Mouse (Mus musculus) spleen, adult 2 months (tissue): ENCODE measurements around the gene Gm10382.

Experiments
- CTCF ChIP-seq: fragments of 200-500 bp; IDR thresholded peaks from 2 replicates; pipeline ENCODE4 v1.5.1; 2011; ENCODE audit warnings: mild to moderate bottlenecking, inconsistent platforms; ENCODE audit not compliant: insufficient read depth, insufficient read length, insufficient replicate concordance; ENCODE audit errors: extremely low read depth
- POLR2A ChIP-seq: fragments of 200-500 bp; IDR thresholded peaks from 2 replicates; pipeline ENCODE4 v1.6.1; 2011; ENCODE audit warnings: low read depth, low read length, inconsistent platforms

DNA sequence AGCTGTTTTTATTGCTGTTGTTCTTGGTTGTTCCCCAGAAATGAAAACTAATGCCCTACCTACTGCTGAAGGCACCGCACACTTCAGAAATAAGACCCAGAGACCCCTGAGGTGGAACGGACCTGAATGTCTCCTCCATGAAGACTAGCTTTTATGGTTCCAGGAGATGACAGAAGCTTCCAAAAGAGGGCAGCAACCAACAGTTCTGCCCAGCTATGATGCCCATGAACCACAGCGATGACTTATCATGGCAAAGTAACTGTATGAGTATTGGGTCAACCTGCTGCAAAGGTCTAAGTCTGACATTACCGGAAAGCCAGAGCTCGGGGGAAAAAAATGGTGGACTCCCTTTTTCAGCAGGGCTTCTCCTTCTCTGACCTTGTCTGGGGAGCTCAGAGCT, 10.2 kb upstream of the Gm10382 start:
- TF ChIP-seq POLR2A (no peak), CTCF (no peak)
